Mouse (Mus musculus) limb, embryonic 14.5 days (tissue): ENCODE measurements around the gene St8sia2. TPM values are rescaled to one million over a fixed set of nuclear protein-coding genes. Genes with fewer than 3 reads are reported as not detected.

Experiments
- ATAC-seq: fragments of 200-750 bp; cut with Nextera tagmentation; 2 replicates; pipeline ENCODE4 v1.8.0; 2017; ENCODE audit warnings: low read depth, moderate number of reproducible peaks, moderate TSS enrichment; ENCODE audit not compliant: low FRiP score
- DNase-seq: peaks from one replicate; pipeline ENCODE4 v3.0.0-alpha.2; 2015; ENCODE audit warnings: low spot score
- H3K27ac ChIP-seq: fragments of 300-500 bp; sonication (generic); replicated peaks from 2 replicates; pipeline ENCODE4 v1.5.1; 2014; ENCODE audit warnings: low read depth, mild to moderate bottlenecking, low read length, moderate library complexity, mixed read lengths
- H3K27me3 ChIP-seq: fragments of 300-500 bp; sonication (generic); 2 replicates; pipeline ENCODE4 v1.6.1; 2014; ENCODE audit warnings: low read length, mixed read lengths; ENCODE audit not compliant: control insufficient read depth, insufficient read depth
- H3K36me3 ChIP-seq: fragments of 300-500 bp; sonication (generic); 2 replicates; pipeline ENCODE4 v1.6.1; 2014; ENCODE audit warnings: mild to moderate bottlenecking, low read length, moderate library complexity, mixed read lengths; ENCODE audit not compliant: control insufficient read depth, insufficient read depth
- H3K4me1 ChIP-seq: fragments of 300-500 bp; sonication (generic); 2 replicates; pipeline ENCODE4 v1.6.1; 2014; ENCODE audit warnings: antibody characterized with exemption, low read length, mixed read lengths; ENCODE audit not compliant: control insufficient read depth, insufficient read depth
- H3K4me2 ChIP-seq: fragments of 300-500 bp; sonication (generic); replicated peaks from 2 replicates; pipeline ENCODE4 v1.6.1; 2014; ENCODE audit warnings: low read depth, mild to moderate bottlenecking, low read length, moderate library complexity; ENCODE audit not compliant: severe bottlenecking
- H3K4me3 ChIP-seq: fragments of 300-500 bp; sonication (generic); replicated peaks from 2 replicates; pipeline ENCODE4 v1.5.1; 2014; ENCODE audit warnings: low read length
- H3K9ac ChIP-seq: fragments of 300-500 bp; sonication (generic); 2 replicates; pipeline ENCODE4 v1.6.1; 2014; ENCODE audit warnings: mild to moderate bottlenecking, low read depth, low read length, moderate library complexity; ENCODE audit not compliant: severe bottlenecking
- H3K9me3 ChIP-seq: fragments of 300-500 bp; sonication (generic); 2 replicates; pipeline ENCODE4 v1.6.1; 2016; ENCODE audit warnings: low read length; ENCODE audit not compliant: control insufficient read depth
- POLR2A ChIP-seq: fragments of 200-500 bp; IDR thresholded peaks from 2 replicates; pipeline ENCODE4 v1.8.0; 2012; ENCODE audit warnings: inconsistent platforms, mild to moderate bottlenecking, moderate library complexity, borderline replicate concordance; ENCODE audit not compliant: insufficient read depth, insufficient read length; ENCODE audit errors: extremely low read depth
- WGBS: fragments of 180-500 bp; shearing (Covaris S2); extraction: QIAGEN DNeasy Blood & Tissue Kit; methylation state at CpG from one replicate; pipeline ENCODE4 v1.1.7; 2014; 5-methylcytosine and 5-hydroxymethylcytosine counted together
- polyA plus RNA-seq, 2 experiments: library from polyadenylated mRNA; depleted of rRNA in 1 of 2; stranded (reverse) in 1 of 2; unstranded in 1 of 2; fragments of >200 nt; fragmentation: Nextera tagmentation in 1 of 2; extraction: Ambion mirVana in 1 of 2; gene quantifications; 2 replicates each; pipeline versions ENCODE4 v1.2.1 to v1.2.3; 2012 to 2014

St8sia2 gene
- polyA plus RNA-seq, 2 experiments = 17.2 to 18.0 TPM

GRCm38 (mm10) chr7:74022571-74022970 lies 9.1 kb upstream of the St8sia2 start:
- Histone ChIP-seq H3K4me3 (no peak overlapping the region), H3K9me3 (no peaks in the 10 kb centered on the region), H3K4me1 (no peaks in the 10 kb centered on the region), H3K4me2 (no peak overlapping the region), H3K27ac (no peak overlapping the region), H3K9ac (no peak overlapping the region), H3K27me3 (no peaks in the 10 kb centered on the region), H3K36me3 (no peaks in the 10 kb centered on the region)
- TF ChIP-seq POLR2A = no peak
- ATAC-seq (no peak), DNase-seq (no peak)
- WGBS = 40% methylated on average over 2 of the region's 2 CpGs

GRCm38 (mm10) chr7:74021771-74022170 lies 8.3 kb upstream of the St8sia2 start:
- DNase-seq = peak; percentile 17
- H3K4me3 ChIP-seq = no peak overlapping the region
- H3K4me1 ChIP-seq = no peaks in the 10 kb centered on the region
- no peak for TF ChIP-seq POLR2A
- no peak overlapping the region for H3K27ac ChIP-seq
- no peak overlapping the region for H3K4me2 ChIP-seq
- no peak; the same call in 1 of the 2 replicates for ATAC-seq
- no peaks in the 10 kb centered on the region for H3K36me3 ChIP-seq
- no peaks in the 10 kb centered on the region for H3K27me3 ChIP-seq
- H3K9me3 ChIP-seq = no peaks in the 10 kb centered on the region
- WGBS = 77% methylated on average over 6 of the region's 6 CpGs
- H3K9ac ChIP-seq = no peak overlapping the region

GRCm38 (mm10) chr7:74016613-74017012 lies 3.1 kb upstream of the St8sia2 start:
- no peaks in the 10 kb centered on the region; the same call in 1 of the 2 replicates for H3K27me3 ChIP-seq
- no peak for TF ChIP-seq POLR2A
- H3K36me3 ChIP-seq = no peaks in the 10 kb centered on the region
- H3K9ac ChIP-seq = no peak overlapping the region
- no peaks in the 10 kb centered on the region for H3K9me3 ChIP-seq
- DNase-seq = no peak
- H3K27ac ChIP-seq = no peak overlapping the region
- H3K4me2 ChIP-seq = no peak overlapping the region
- ATAC-seq = no peak
- 0 out of 2 replicates have a peak, but pooled peaks cover 3% of the 10 kb centered on the region for H3K4me1 ChIP-seq
- WGBS = 84% methylated on average over 2 of the region's 2 CpGs
- no peak overlapping the region for H3K4me3 ChIP-seq

- Histone ChIP-seq H3K27me3 (no peaks in the 10 kb centered on the region; the same call in 1 of the 2 replicates), H3K4me1 (0 out of 2 replicates have a peak, but pooled peaks cover 3% of the 10 kb centered on the region), H3K27ac (peak overlapping the region; percentile 80), H3K4me2 (peak overlapping the region; percentile 93), H3K9ac (peak overlapping the region; percentile 88), H3K36me3 (no peaks in the 10 kb centered on the region), H3K9me3 (no peaks in the 10 kb centered on the region), H3K4me3 (peak overlapping the region; percentile 86)
- DNase-seq (peak; percentile 7), ATAC-seq (peak; percentile 39)
- no peak for TF ChIP-seq POLR2A
- WGBS = under 1% methylated on average over 59 of the region's 70 CpGs
Measured at GRCm38 (mm10) chr7:74012858-74013600, 461 bp downstream of the St8sia2 start.

- Histone ChIP-seq H3K27me3 (no peaks in the 10 kb centered on the region; the same call in 1 of the 2 replicates), H3K27ac (peak overlapping the region; percentile 80), H3K4me3 (peak overlapping the region; percentile 86), H3K9me3 (no peaks in the 10 kb centered on the region), H3K4me1 (0 out of 2 replicates have a peak, but pooled peaks cover 3% of the 10 kb centered on the region), H3K9ac (peak overlapping the region; percentile 88), H3K4me2 (peak overlapping the region; percentile 93), H3K36me3 (no peaks in the 10 kb centered on the region)
- ATAC-seq (peak; percentile 24; the same call in 1 of the 2 replicates), DNase-seq (peak; percentile 9)
- no peak for TF ChIP-seq POLR2A
- WGBS = 5% methylated on average over 34 of the region's 43 CpGs
Measured at GRCm38 (mm10) chr7:74011976-74012857, 1.3 kb downstream of the St8sia2 start.
